Mouse (Mus musculus) G1E (cell line): Measurements from ENCODE around the gene Phf3. TPM values are rescaled to one million over a fixed set of nuclear protein-coding genes. Genes with fewer than 3 reads are reported as not detected.
A peak's percentile ranks its signal among the peaks of the same experiment; 100 is the strongest.

ENCODE experiments used
- ATAC-seq: 2 replicates; pipeline ENCODE4 v1.8.0; 2016; ENCODE audit warnings: mild to moderate bottlenecking; ENCODE audit not compliant: insufficient number of reproducible peaks, poor library complexity, low FRiP score, severe bottlenecking; ENCODE audit errors: extremely low read depth
- DNase-seq: peaks from one replicate; pipeline ENCODE4 v3.0.0; 2012; ENCODE audit warnings: low spot score
- H3K27me3 ChIP-seq: 2 replicates; pipeline ENCODE4 v1.6.1; 2012; ENCODE audit warnings: mild to moderate bottlenecking, low read length, inconsistent platforms; ENCODE audit not compliant: insufficient read depth
- H3K36me3 ChIP-seq: replicated peaks from 2 replicates; pipeline ENCODE3; 2012; ENCODE audit warnings: mild to moderate bottlenecking, inconsistent platforms
- H3K4me1 ChIP-seq: 2 replicates; pipeline ENCODE4 v1.6.1; 2012; ENCODE audit warnings: low read depth, low read length, inconsistent platforms, mixed read lengths; ENCODE audit not compliant: insufficient read depth
- H3K4me3 ChIP-seq: 2 replicates; pipeline ENCODE4 v1.5.1; 2012; ENCODE audit warnings: low read depth, mild to moderate bottlenecking, inconsistent platforms, low read length, moderate library complexity, mixed read lengths
- H3K9me3 ChIP-seq: replicated peaks from 2 replicates; pipeline ENCODE4 v1.6.1; 2012; ENCODE audit warnings: inconsistent platforms
- CTCF ChIP-seq: IDR thresholded peaks from 2 replicates; pipeline ENCODE4 v1.5.1; 2012; ENCODE audit warnings: low read depth, low read length, inconsistent platforms, mixed read lengths
- GATA1 ChIP-seq: IDR thresholded peaks from 2 replicates; pipeline ENCODE4 v1.6.1; 2012; ENCODE audit warnings: borderline replicate concordance, low read length, inconsistent platforms, mixed read lengths
- GATA2 ChIP-seq: IDR thresholded peaks from 2 replicates; pipeline ENCODE4 v1.6.1; 2012; ENCODE audit warnings: low read depth, low read length, inconsistent platforms, borderline replicate concordance
- POLR2AphosphoS5 ChIP-seq: IDR thresholded peaks from 2 replicates; pipeline ENCODE4 v1.6.1; 2012; ENCODE audit warnings: low read depth, low read length, inconsistent platforms; ENCODE audit not compliant: insufficient replicate concordance
- TAL1 ChIP-seq: conservative IDR thresholded peaks from 2 replicates; pipeline ENCODE4 v1.6.1; 2012; ENCODE audit warnings: low read depth, low read length, inconsistent platforms, mixed read lengths
- polyA plus RNA-seq: library from polyadenylated mRNA; stranded (reverse); fragments of >175 nt; gene quantifications from 2 replicates; pipeline ENCODE4 v1.2.3, GENCODE M21; 2012
- total RNA-seq, 2 experiments: library from RNA; stranded (forward) in 1 of 2; stranded (reverse) in 1 of 2; fragments of 200-1000 nt in 1 of 2; fragments of >200 nt in 1 of 2; fragmentation: Nextera tagmentation in 1 of 2; gene quantifications; 2 replicates each; pipeline ENCODE4 v1.2.3; 2014 to 2017

The Phf3 gene
- total and polyA plus RNA-seq, 3 experiments, result 66.4 to 279 (median 253) TPM

- H3K4me3 ChIP-seq, result peak overlapping the region; percentile 89
- peaks cover 11% of the 10 kb centered on the region for H3K36me3 ChIP-seq
- H3K27me3 ChIP-seq, result no peaks in the 10 kb centered on the region
- H3K4me1 ChIP-seq, result peaks cover 34% of the 10 kb centered on the region
- ATAC-seq, result peak; percentile 61
- H3K9me3 ChIP-seq, result no peaks in the 10 kb centered on the region
- DNase-seq, result peak; percentile 73
- no peak for TF ChIP-seq GATA2
- TF ChIP-seq TAL1, result no peak
- no peak for TF ChIP-seq CTCF
- no peak for TF ChIP-seq GATA1
- TF ChIP-seq POLR2AphosphoS5, result no peak
Measured at GRCm38 (mm10) chr1:30872836-30873540, 733 bp downstream of the Phf3 start.

DNA sequence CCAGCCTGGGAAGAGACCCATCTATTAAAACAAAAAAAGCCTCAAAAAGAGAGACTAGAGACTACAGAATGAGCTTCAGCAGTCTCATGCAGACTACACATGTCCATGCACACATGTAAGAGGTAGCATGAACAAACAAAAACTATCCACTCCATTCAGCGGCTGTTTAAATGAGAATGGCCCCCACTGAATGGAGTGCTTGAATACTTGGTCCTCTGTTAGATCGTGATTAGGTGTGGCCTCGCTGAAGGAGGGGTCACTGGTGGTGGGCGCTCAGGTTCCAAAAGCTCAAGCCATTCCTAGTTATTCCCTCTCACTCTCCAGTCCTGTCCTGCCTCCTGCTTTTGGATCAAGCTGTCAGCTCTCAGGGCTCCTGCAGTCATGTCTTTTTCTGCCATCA lies 5.9 kb downstream of the Phf3 start:
- Histone ChIP-seq H3K9me3 (no peaks in the 10 kb centered on the region), H3K4me3 (no peak overlapping the region), H3K4me1 (peaks cover 26% of the 10 kb centered on the region), H3K27me3 (no peaks in the 10 kb centered on the region), H3K36me3 (peaks cover 23% of the 10 kb centered on the region)
- TF ChIP-seq GATA1 (no peak), GATA2 (no peak), TAL1 (no peak), CTCF (no peak), POLR2AphosphoS5 (no peak)
- ATAC-seq, result no peak
- no peak for DNase-seq

GRCm38 (mm10) chr1:30852518-30852917 lies 21.2 kb downstream of the Phf3 start:
- Histone ChIP-seq H3K4me3 (no peak overlapping the region), H3K27me3 (no peaks in the 10 kb centered on the region), H3K9me3 (no peaks in the 10 kb centered on the region), H3K4me1 (peaks cover 19% of the 10 kb centered on the region), H3K36me3 (peaks cover 47% of the 10 kb centered on the region)
- ATAC-seq (0 out of 2 replicates have a peak, but pooled peaks have one; percentile 19), DNase-seq (no peak)
- no peak for TF ChIP-seq GATA1
- TF ChIP-seq GATA2, result no peak
- no peak for TF ChIP-seq TAL1
- TF ChIP-seq POLR2AphosphoS5, result no peak
- no peak for TF ChIP-seq CTCF

GRCm38 (mm10) chr1:30851920-30852319 lies 21.8 kb downstream of the Phf3 start:
- no peak overlapping the region for H3K4me3 ChIP-seq
- no peak for TF ChIP-seq GATA2
- TF ChIP-seq POLR2AphosphoS5, result no peak
- no peak for TF ChIP-seq CTCF
- no peak for TF ChIP-seq GATA1
- no peak for TF ChIP-seq TAL1
- H3K36me3 ChIP-seq, result peaks cover 53% of the 10 kb centered on the region
- peaks cover 21% of the 10 kb centered on the region for H3K4me1 ChIP-seq
- ATAC-seq (peak; percentile 58), DNase-seq (no peak)
- no peaks in the 10 kb centered on the region for H3K27me3 ChIP-seq
- H3K9me3 ChIP-seq, result no peaks in the 10 kb centered on the region

- Histone ChIP-seq H3K36me3 (peaks cover 58% of the 10 kb centered on the region), H3K4me3 (no peak overlapping the region), H3K27me3 (no peaks in the 10 kb centered on the region), H3K4me1 (peaks cover 21% of the 10 kb centered on the region), H3K9me3 (no peaks in the 10 kb centered on the region)
- no peak for ATAC-seq
- TF ChIP-seq TAL1 (no peak), POLR2AphosphoS5 (no peak), CTCF (no peak), GATA2 (no peak), GATA1 (no peak)
- no peak for DNase-seq
Measured at GRCm38 (mm10) chr1:30850906-30851305, 22.8 kb downstream of the Phf3 start.

DNA sequence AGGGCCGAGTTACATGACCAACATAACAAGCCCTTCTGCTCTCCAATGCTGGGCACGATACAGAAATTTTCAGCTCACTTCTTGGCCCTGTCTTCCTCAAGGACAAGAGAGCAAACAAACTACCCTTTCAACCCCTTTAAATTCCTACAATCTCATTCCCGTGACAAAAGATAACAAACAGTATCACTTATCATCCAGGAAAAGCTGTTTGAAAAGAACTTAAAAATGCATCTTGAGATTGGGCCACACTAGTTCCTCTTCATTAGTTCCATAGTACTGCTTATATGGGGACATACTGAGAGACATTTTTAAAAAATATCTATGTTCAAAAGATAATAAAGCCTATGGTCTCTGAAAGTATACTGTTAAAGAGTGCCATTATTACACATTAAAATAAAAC lies 23.8 kb downstream of the Phf3 start:
- DNase-seq (no peak), ATAC-seq (no peak)
- Histone ChIP-seq H3K36me3 (peaks cover 64% of the 10 kb centered on the region), H3K4me1 (peaks cover 21% of the 10 kb centered on the region), H3K4me3 (no peak overlapping the region), H3K27me3 (no peaks in the 10 kb centered on the region), H3K9me3 (no peaks in the 10 kb centered on the region)
- TF ChIP-seq GATA2 (no peak), CTCF (no peak), TAL1 (no peak), POLR2AphosphoS5 (no peak), GATA1 (no peak)
